Mouse (Mus musculus) inflammation-experienced regulatory T-cells, adult 6 months (primary cell): ENCODE results near the gene Carmil1. TPM values are rescaled to one million over a fixed set of nuclear protein-coding genes. Genes with fewer than 3 reads are reported as not detected.

ENCODE experiments used
- ATAC-seq: one replicate; pipeline ENCODE4 v1.8.0; 2017
- polyA plus RNA-seq, 3 experiments: library from polyadenylated mRNA; unstranded; fragments of 100-300 nt; shearing (Covaris generic); gene quantifications; one replicate each; pipeline ENCODE4 v1.2.1; 2017

Carmil1 gene
- polyA plus RNA-seq, 3 experiments from 2014 or later: 0.24 to 2.4 (median 1.4) TPM

- ATAC-seq: no peak
Observed at GRCm38 (mm10) chr13:24101157-24102130, 179.2 kb downstream of the Carmil1 start.

- no peak for ATAC-seq
Observed at GRCm38 (mm10) chr13:24100516-24101094, 180.0 kb downstream of the Carmil1 start.

- no peak for ATAC-seq
Observed at GRCm38 (mm10) chr13:24096573-24096972, 184.0 kb downstream of the Carmil1 start.

GRCm38 (mm10) chr13:24094825-24095547 lies 185.6 kb downstream of the Carmil1 start:
- ATAC-seq: no peak

- ATAC-seq: no peak
Observed at GRCm38 (mm10) chr13:24093108-24093507, 187.5 kb downstream of the Carmil1 start.

- ATAC-seq: no peak
Observed at GRCm38 (mm10) chr13:24092073-24092472, 188.5 kb downstream of the Carmil1 start.

- no peak for ATAC-seq
Observed at GRCm38 (mm10) chr13:24082153-24082552, 198.4 kb downstream of the Carmil1 start.

GRCm38 (mm10) chr13:24081698-24082097 lies 198.9 kb downstream of the Carmil1 start:
- ATAC-seq: no peak

GRCm38 (mm10) chr13:24072588-24072987 lies 208.0 kb downstream of the Carmil1 start:
- no peak for ATAC-seq

- ATAC-seq: no peak
Observed at GRCm38 (mm10) chr13:24067553-24067952, 213.0 kb downstream of the Carmil1 start.

- ATAC-seq: no peak
Observed at GRCm38 (mm10) chr13:24065536-24065935, 215.1 kb downstream of the Carmil1 start.

- ATAC-seq: no peak
Observed at GRCm38 (mm10) chr13:24062770-24063169, 217.8 kb downstream of the Carmil1 start.

GRCm38 (mm10) chr13:24055072-24055869 lies 225.3 kb downstream of the Carmil1 start:
- no peak for ATAC-seq

GRCm38 (mm10) chr13:24051496-24051895 lies 229.1 kb downstream of the Carmil1 start:
- no peak for ATAC-seq

- no peak for ATAC-seq
Observed at GRCm38 (mm10) chr13:24050330-24050729, 230.3 kb downstream of the Carmil1 start.

GRCm38 (mm10) chr13:24049267-24050034 lies 231.1 kb downstream of the Carmil1 start:
- ATAC-seq: no peak

- no peak for ATAC-seq
Observed at GRCm38 (mm10) chr13:24048611-24049010, 232.0 kb downstream of the Carmil1 start.

- no peak for ATAC-seq
Observed at GRCm38 (mm10) chr13:24045271-24045670, 235.3 kb downstream of the Carmil1 start.

GRCm38 (mm10) chr13:24040221-24040620 lies 240.4 kb downstream of the Carmil1 start:
- ATAC-seq: no peak

GRCm38 (mm10) chr13:24037502-24037901 lies 243.1 kb downstream of the Carmil1 start:
- ATAC-seq: no peak

GRCm38 (mm10) chr13:24036150-24036549 lies 244.4 kb downstream of the Carmil1 start:
- ATAC-seq: no peak
